Mouse (Mus musculus): ENCODE measurements around the gene Gprc5b. TPM values are rescaled to one million over a fixed set of nuclear protein-coding genes. Genes with fewer than 3 reads are reported as not detected.

The Gprc5b gene
- total and polyA plus RNA-seq, 3 experiments, result 0.04 to 0.06 TPM; not detected in 1

GRCm38 (mm10) chr7:118943170-118943569 is 51.8 kb downstream of the Gprc5b start:
- no peaks in the 10 kb centered on the region for H3K4me1 ChIP-seq (ENCODE audit: control insufficient read depth in 1 of 2, insufficient read depth in 2 of 2)
- H3K36me3 ChIP-seq (replicated peaks in 1 of 2; ENCODE audit: control insufficient read depth in 1 of 2, insufficient read depth in 1 of 2, low read length in 1 of 2), result no peaks in the 10 kb centered on the region
- H3K9me3 ChIP-seq (replicated peaks; ENCODE audit: low read length), result no peaks in the 10 kb centered on the region
- DNase-seq (ENCODE audit: extremely low read depth), result no peak
- no peak overlapping the region for H3K9ac ChIP-seq (ENCODE audit: insufficient read depth, low read depth)
- H3K79me2 ChIP-seq (replicated peaks; ENCODE audit: control insufficient read depth, extremely low read depth, insufficient read depth, poor library complexity, severe bottlenecking), result no peaks in the 10 kb centered on the region
- TF ChIP-seq KAT2A (IDR thresholded peaks at IDR 0.05; ENCODE audit: insufficient replicate concordance, low read length) (no peak), RAD21 (IDR thresholded peaks at IDR 0.05; ENCODE audit: low read depth, low read length) (no peak), IRF4 (IDR thresholded peaks at IDR 0.05; ENCODE audit: low read depth, low read length) (no peak), ZMIZ1 (IDR thresholded peaks at IDR 0.05; ENCODE audit: low read depth, low read length) (no peak), E2F4 (IDR thresholded peaks at IDR 0.05; ENCODE audit: insufficient replicate concordance, low read depth, low read length) (no peak), SIN3A (IDR thresholded peaks at IDR 0.05; ENCODE audit: low read length) (no peak), USF1 (IDR thresholded peaks at IDR 0.05; ENCODE audit: low read depth, low read length) (no peak), BHLHE40 (IDR thresholded peaks at IDR 0.05; ENCODE audit: low read depth, low read length) (no peak)
- dilution Hi-C loops (cut with MboI; ENCODE audit: extremely low pct_ligation_motif_present, extremely low pct_unique_long_range_greater_than_20kb, low sequenced_read_pairs) (no loop called here), in situ Hi-C loops (cut with MboI; ENCODE audit: low pct_ligation_motif_present, low pct_unique_long_range_greater_than_20kb, low sequenced_read_pairs) (no loop called here)
- no peak overlapping the region for H3K27ac ChIP-seq (ENCODE audit: insufficient read depth, low read depth)
- H3K27me3 ChIP-seq (replicated peaks), result no peaks in the 10 kb centered on the region
- no peak overlapping the region for H3K4me3 ChIP-seq (replicated peaks in 1 of 3; ENCODE audit: low read depth in 2 of 3, low read length in 2 of 3, poor library complexity in 1 of 3)
- no peak overlapping the region for H3K4me2 ChIP-seq (ENCODE audit: insufficient read depth, low read depth, poor library complexity, severe bottlenecking)

GRCm38 (mm10) chr7:118942297-118942696 is 52.7 kb downstream of the Gprc5b start:
- DNase-seq (ENCODE audit: extremely low read depth), result no peak
- Histone ChIP-seq H3K9ac (ENCODE audit: insufficient read depth, low read depth) (no peak overlapping the region), H3K36me3 (replicated peaks in 1 of 2; ENCODE audit: control insufficient read depth in 1 of 2, insufficient read depth in 1 of 2, low read length in 1 of 2) (no peaks in the 10 kb centered on the region), H3K4me3 (replicated peaks in 1 of 3; ENCODE audit: low read depth in 2 of 3, low read length in 2 of 3, poor library complexity in 1 of 3) (no peak overlapping the region), H3K79me2 (replicated peaks; ENCODE audit: control insufficient read depth, extremely low read depth, insufficient read depth, poor library complexity, severe bottlenecking) (no peaks in the 10 kb centered on the region), H3K9me3 (replicated peaks; ENCODE audit: low read length) (no peaks in the 10 kb centered on the region), H3K27me3 (replicated peaks) (no peaks in the 10 kb centered on the region), H3K4me1 (ENCODE audit: control insufficient read depth in 1 of 2, insufficient read depth in 2 of 2) (peaks cover 0 to 3% of the 10 kb centered on the region in 2 experiments; a peak in 1 of 4 replicates), H3K27ac (ENCODE audit: insufficient read depth, low read depth) (no peak overlapping the region), H3K4me2 (ENCODE audit: insufficient read depth, low read depth, poor library complexity, severe bottlenecking) (no peak overlapping the region)
- dilution Hi-C loops (cut with MboI; ENCODE audit: extremely low pct_ligation_motif_present, extremely low pct_unique_long_range_greater_than_20kb, low sequenced_read_pairs), result no loop called here
- in situ Hi-C loops (cut with MboI; ENCODE audit: low pct_ligation_motif_present, low pct_unique_long_range_greater_than_20kb, low sequenced_read_pairs), result no loop called here
- no peak for TF ChIP-seq USF1 (IDR thresholded peaks at IDR 0.05; ENCODE audit: low read depth, low read length)

GRCm38 (mm10) chr7:118937469-118938387 is 57.3 kb downstream of the Gprc5b start:
- no peak for DNase-seq (ENCODE audit: extremely low read depth)
- H3K4me2 ChIP-seq (ENCODE audit: insufficient read depth, low read depth, poor library complexity, severe bottlenecking), result no peak overlapping the region
- H3K9ac ChIP-seq (ENCODE audit: insufficient read depth, low read depth), result no peak overlapping the region
- H3K36me3 ChIP-seq (replicated peaks in 1 of 2; ENCODE audit: control insufficient read depth in 1 of 2, insufficient read depth in 1 of 2, low read length in 1 of 2), result no peaks in the 10 kb centered on the region
- in situ Hi-C loops (cut with MboI; ENCODE audit: low pct_ligation_motif_present, low pct_unique_long_range_greater_than_20kb, low sequenced_read_pairs), result no loop called here
- H3K9me3 ChIP-seq (replicated peaks; ENCODE audit: low read length), result no peaks in the 10 kb centered on the region
- no peak for TF ChIP-seq POLR2AphosphoS2 (IDR thresholded peaks at IDR 0.05; ENCODE audit: low read depth, low read length)
- TF ChIP-seq ETS1 (conservative IDR thresholded peaks at IDR 0.05; ENCODE audit: low read depth, low read length), result no peak
- TF ChIP-seq GABPA (IDR thresholded peaks at IDR 0.05; ENCODE audit: insufficient replicate concordance, low read depth, low read length), result no peak
- TF ChIP-seq NELFE (IDR thresholded peaks at IDR 0.05; ENCODE audit: low read depth, low read length), result no peak
- no peak for TF ChIP-seq ZKSCAN1 (IDR thresholded peaks at IDR 0.05; ENCODE audit: borderline replicate concordance, low read depth, low read length)
- TF ChIP-seq CHD1 (IDR thresholded peaks at IDR 0.05; ENCODE audit: low read depth, low read length), result no peak
- no peak for TF ChIP-seq ZC3H11A (IDR thresholded peaks at IDR 0.05; ENCODE audit: low read depth, low read length)
- TF ChIP-seq CHD2 (IDR thresholded peaks at IDR 0.05; ENCODE audit: low read length), result no peak
- TF ChIP-seq MAFK (IDR thresholded peaks at IDR 0.05; ENCODE audit: insufficient replicate concordance, low read length), result no peak
- no peaks in the 10 kb centered on the region for H3K27me3 ChIP-seq (replicated peaks)
- dilution Hi-C loops (cut with MboI; ENCODE audit: extremely low pct_ligation_motif_present, extremely low pct_unique_long_range_greater_than_20kb, low sequenced_read_pairs), result no loop called here
- H3K4me3 ChIP-seq (replicated peaks in 1 of 3; ENCODE audit: low read depth in 2 of 3, low read length in 2 of 3, poor library complexity in 1 of 3), result no peak overlapping the region
- no peaks in the 10 kb centered on the region for H3K79me2 ChIP-seq (replicated peaks; ENCODE audit: control insufficient read depth, extremely low read depth, insufficient read depth, poor library complexity, severe bottlenecking)
- H3K27ac ChIP-seq (ENCODE audit: insufficient read depth, low read depth), result no peak overlapping the region
- peaks cover 0 to 3% of the 10 kb centered on the region in 2 experiments; a peak in 1 of 4 replicates for H3K4me1 ChIP-seq (ENCODE audit: control insufficient read depth in 1 of 2, insufficient read depth in 2 of 2)
